In the genomic region with DNA sequence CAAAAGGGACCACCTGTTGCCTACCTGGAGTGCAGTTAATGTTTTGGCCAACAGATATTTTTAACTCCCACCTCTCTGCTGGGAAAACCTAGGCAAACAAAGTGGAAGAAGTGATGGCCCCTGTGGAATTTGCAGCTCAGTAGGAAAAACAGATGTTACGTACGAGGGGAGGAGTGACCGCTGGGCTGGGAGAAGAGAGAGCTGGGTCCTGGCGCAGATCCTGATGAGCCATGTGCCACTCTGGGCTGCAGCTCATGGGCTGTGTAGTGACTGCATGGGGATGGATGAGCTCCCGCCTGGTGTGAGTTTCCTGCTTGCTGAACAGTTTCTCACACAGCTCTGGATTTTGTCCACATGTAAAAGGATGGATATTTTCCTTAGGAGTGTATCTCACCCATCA, we compare ENCODE assay signal across 9 mouse cellular contexts. TPM values are rescaled to one million over a fixed set of nuclear protein-coding genes. Genes with fewer than 3 reads are reported as not detected.
DNase-seq lines count a peak whose midpoint lies in the region; ATAC-seq and TF ChIP-seq lines count a peak whose summit lies in the region.
"Had no signal": no experiment of that assay in that cellular context is flagged by ENCODE, and none has a peak within 500 bp of the region (broad histone marks: within the 10 kb centered on the region; RNA-seq: fewer than 3 reads in every experiment).

No protein-coding gene starts in this region.

- no peaks in the 10 kb centered on the region for H3K27me3 ChIP-seq in heart, embryonic 10.5 days (ENCODE audit: insufficient read depth, poor library complexity, severe bottlenecking)
- no peaks in the 10 kb centered on the region for H3K27me3 ChIP-seq in heart, embryonic 13.5 days (replicated peaks)

- 37% methylated on average over 5 of the region's 5 CpGs for WGBS in heart, embryonic 10.5 days
- 31% methylated on average over 5 of the region's 5 CpGs for WGBS in heart, embryonic 13.5 days

- no peaks in the 10 kb centered on the region for H3K9me3 ChIP-seq in heart, embryonic 10.5 days
- no peaks in the 10 kb centered on the region for H3K9me3 ChIP-seq in heart, embryonic 13.5 days

- no peak overlapping the region for H3K27ac ChIP-seq in heart, embryonic 10.5 days
- H3K27ac ChIP-seq in heart, embryonic 13.5 days (replicated peaks) = no peak overlapping the region
- H3K27ac ChIP-seq in left cerebral cortex, adult 2 months = no peak overlapping the region
- H3K27ac ChIP-seq: macrophage had no signal

- peaks cover 17% of the 10 kb centered on the region for H3K4me1 ChIP-seq in heart, embryonic 10.5 days
- H3K4me1 ChIP-seq in heart, embryonic 13.5 days = peaks cover 9% of the 10 kb centered on the region

- peak overlapping the region; percentile 8; the same call in 1 of the 2 replicates for H3K4me2 ChIP-seq in heart, embryonic 13.5 days

- DNase-seq in heart, adult 18-20 months = peak; percentile 45 to 62
- no peak for DNase-seq in heart, embryonic 10.5 days (ENCODE audit: low spot score)
- peak; percentile 38 for DNase-seq in urinary bladder, postnatal 14 days (ENCODE audit: low spot score)
- DNase-seq in urinary bladder, postnatal 10 days (ENCODE audit: low spot score) = no peak
- DNase-seq in skeletal muscle tissue, adult 2 months (ENCODE audit: low read depth, low spot score) = peak; percentile 60
- no peak for DNase-seq in left cerebral cortex, adult 2 months (ENCODE audit: extremely low spot score in 1 of 2, low spot score in 2 of 2)
- no peak for DNase-seq in cerebellum, adult 8-10 months

- intact Hi-C loops in left cerebral cortex, adult 2 months (cut with DNase I) = no loop called here

- no peak for TF ChIP-seq CTCF in left cerebral cortex, adult 2 months (IDR thresholded peaks at IDR 0.05)

- H3K4me3 ChIP-seq in heart, embryonic 10.5 days = no peak overlapping the region
- no peak overlapping the region for H3K4me3 ChIP-seq in heart, embryonic 13.5 days
- no peak overlapping the region for H3K4me3 ChIP-seq in left cerebral cortex, adult 2 months

- H3K36me3 ChIP-seq in heart, embryonic 10.5 days = no peaks in the 10 kb centered on the region
- no peaks in the 10 kb centered on the region for H3K36me3 ChIP-seq in heart, embryonic 13.5 days

- no peak for ATAC-seq in heart, embryonic 13.5 days (ENCODE audit: extremely low read depth, insufficient number of reproducible peaks, low FRiP score, low TSS enrichment)

- no peak overlapping the region for H3K9ac ChIP-seq in heart, embryonic 13.5 days

RNA-seq across cellular contexts. Expression of a gene that starts 1.3 kb away (rescaled TPM):
- under 1 TPM; 0.45 to 0.62 TPM for total RNA-seq in heart, adult 18-20 months (2021)
- 0.71 and 1.9 TPM in 2 replicates for polyA plus RNA-seq in heart, embryonic 10.5 days (2016; fragmentation: Nextera tagmentation; extraction: Ambion mirVana)
- polyA plus RNA-seq in heart, embryonic 13.5 days (2015; fragmentation: Nextera tagmentation; extraction: Ambion mirVana) = 0.93 and 1.2 TPM in 2 replicates
- 1 to 10 TPM; 1.4 TPM for total RNA-seq in left cerebral cortex, adult 2 months (2021)
- polyA plus RNA-seq: macrophage had no signal

RNA-seq across cellular contexts. Expression of a gene that starts 49.4 kb away (rescaled TPM):
- 10 to 100 TPM; 11.7 to 13.9 TPM for total RNA-seq in heart, adult 18-20 months (2021)
- polyA plus RNA-seq in heart, embryonic 10.5 days (2016; fragmentation: Nextera tagmentation; extraction: Ambion mirVana) = 15.1 and 31.1 TPM in 2 replicates
- polyA plus RNA-seq in heart, embryonic 13.5 days (2015; fragmentation: Nextera tagmentation; extraction: Ambion mirVana) = 27.0 and 29.5 TPM in 2 replicates
- total RNA-seq in left cerebral cortex, adult 2 months (2021) = 1 to 10 TPM; 3.7 to 5.0 TPM

Comparison
In these comparisons a context has a peak if more than half of its experiments do, and no peak if none do; other contexts are left out.
1. DNase-seq: peak in heart, adult 18-20 months (2 of 2), urinary bladder, postnatal 14 days (single experiment) and skeletal muscle tissue, adult 2 months (single experiment); none in heart, embryonic 10.5 days (single experiment), urinary bladder, postnatal 10 days (single experiment), left cerebral cortex, adult 2 months (0 of 2) and cerebellum, adult 8-10 months (single experiment).